Mouse (Mus musculus) heart, adult 2 months (tissue): ENCODE results near the gene 4931440F15Rik. TPM values are rescaled to one million over a fixed set of nuclear protein-coding genes. Genes with fewer than 3 reads are reported as not detected.

Experiments
- DNase-seq, 2 experiments: peaks; one replicate each; pipeline ENCODE4 v3.0.0; 2021
- H3K27ac ChIP-seq: fragments of 200-600 bp; 2 replicates; pipeline ENCODE4 v1.8.1; 2022
- H3K27me3 ChIP-seq: fragments of 200-500 bp; 2 replicates; pipeline ENCODE4 v1.6.1; 2012; ENCODE audit warnings: mild to moderate bottlenecking, low read length, inconsistent platforms, mixed read lengths; ENCODE audit not compliant: control insufficient read depth, insufficient read depth
- H3K36me3 ChIP-seq: fragments of 200-500 bp; 2 replicates; pipeline ENCODE4 v1.6.1; 2012; ENCODE audit warnings: low read length, inconsistent platforms; ENCODE audit not compliant: control insufficient read depth, insufficient read depth
- H3K4me1 ChIP-seq: fragments of 200-500 bp; 2 replicates; pipeline ENCODE4 v1.6.1; 2011; ENCODE audit warnings: low read length; ENCODE audit not compliant: control insufficient read depth, insufficient read depth
- H3K4me3 ChIP-seq: fragments of 200-600 bp; 2 replicates; pipeline ENCODE4 v1.8.1; 2022
- H3K79me2 ChIP-seq: fragments of 200-500 bp; replicated peaks from 2 replicates; pipeline ENCODE4 v1.6.1; 2012; ENCODE audit warnings: mild to moderate bottlenecking, inconsistent platforms, low read length, moderate library complexity, mixed read lengths; ENCODE audit not compliant: control insufficient read depth, insufficient read depth
- H3K9ac ChIP-seq: fragments of 200-500 bp; 2 replicates; pipeline ENCODE4 v1.6.1; 2012; ENCODE audit warnings: low read depth, mild to moderate bottlenecking, control low read depth, inconsistent platforms, low read length, mixed read lengths
- CTCF ChIP-seq: fragments of 200-600 bp; IDR thresholded peaks from 2 replicates; pipeline ENCODE4 v1.8.1; 2022; ENCODE audit warnings: antibody characterized with exemption, mild to moderate bottlenecking, moderate library complexity
- EP300 ChIP-seq: fragments of 200-500 bp; IDR thresholded peaks from 2 replicates; pipeline ENCODE4 v1.6.1; 2011; ENCODE audit warnings: low read depth, low read length, control low read depth; ENCODE audit not compliant: insufficient read depth
- POLR2A ChIP-seq: fragments of 200-500 bp; IDR thresholded peaks from 2 replicates; pipeline ENCODE4 v1.6.1; 2011; ENCODE audit warnings: mild to moderate bottlenecking, low read depth, low read length, control low read depth; ENCODE audit not compliant: insufficient read depth
- WGBS: fragments of 180-500 bp; shearing (Covaris S2); methylation state at CpG from one replicate; pipeline ENCODE4 v1.1.7; 2018; 5-methylcytosine and 5-hydroxymethylcytosine counted together
- intact Hi-C: fragments of 180-260 bp; cut with DNase I; formaldehyde crosslinking; loops from one replicate; pipeline ENCODE4 v1.15.1; 2025
- polyA plus RNA-seq: library from polyadenylated mRNA; depleted of rRNA; stranded (reverse); fragments of >200 nt; gene quantifications from 2 replicates; pipeline ENCODE4 v1.2.3, GENCODE M21; 2012; rRNA removed
- total RNA-seq, 2 experiments: library from RNA; stranded (reverse); gene quantifications; 2 replicates each; pipeline ENCODE4 v1.2.3; 2021

4931440F15Rik gene
- total and polyA plus RNA-seq, 3 experiments: 0.06 to 1.8 (median 1.6) TPM

GRCm38 (mm10) chr11:29786583-29787219, 38.8 kb downstream of the 4931440F15Rik start:
- TF ChIP-seq EP300 (no peak), POLR2A (no peak), CTCF (no peak)
- WGBS: 84% methylated on average over 6 of the region's 6 CpGs
- Histone ChIP-seq H3K4me1 (no peaks in the 10 kb centered on the region), H3K27me3 (no peaks in the 10 kb centered on the region), H3K4me3 (no peak overlapping the region), H3K9ac (no peak overlapping the region), H3K27ac (no peak overlapping the region), H3K36me3 (no peaks in the 10 kb centered on the region), H3K79me2 (no peaks in the 10 kb centered on the region)
- DNase-seq: peak in 1 of 2 experiments; percentile 44
- intact Hi-C loops: no loop called here

DNA sequence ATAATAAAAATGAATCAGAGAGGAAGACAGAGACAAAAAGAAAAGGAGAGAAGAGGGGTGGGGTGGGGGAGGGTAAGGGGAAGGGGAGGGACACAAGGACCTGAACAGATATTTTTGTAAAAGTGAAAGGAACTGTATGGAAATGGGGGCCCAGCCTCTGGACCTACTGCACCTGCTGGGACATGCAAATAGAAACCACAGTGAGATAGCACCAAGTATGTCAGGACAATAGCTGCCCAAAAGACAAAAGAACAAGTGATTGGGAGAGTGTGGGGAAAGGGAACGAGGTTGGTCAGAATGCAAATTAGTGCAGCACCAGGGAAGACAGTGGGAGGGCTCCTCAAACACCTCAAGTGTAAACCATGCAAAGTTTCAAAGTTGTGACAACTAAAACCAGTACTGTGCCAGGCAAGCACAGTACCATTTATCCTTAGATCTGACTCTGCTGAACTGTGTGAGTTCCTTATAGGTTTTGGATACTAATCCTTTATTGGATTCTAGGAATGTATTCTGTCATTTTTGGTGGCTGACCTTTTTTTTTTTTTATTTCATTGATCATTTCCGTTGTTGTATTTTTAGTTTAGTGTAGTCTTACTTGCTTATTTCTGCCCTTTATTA, 46.0 kb downstream of the 4931440F15Rik start:
- no peak for DNase-seq
- Histone ChIP-seq H3K27ac (no peak overlapping the region), H3K36me3 (no peaks in the 10 kb centered on the region), H3K4me3 (no peak overlapping the region), H3K79me2 (no peaks in the 10 kb centered on the region), H3K4me1 (no peaks in the 10 kb centered on the region; the same call in 1 of the 2 replicates), H3K9ac (no peak overlapping the region), H3K27me3 (no peaks in the 10 kb centered on the region)
- no peak for TF ChIP-seq EP300
- no peak for TF ChIP-seq POLR2A
- TF ChIP-seq CTCF: no peak
- intact Hi-C loops: loop anchor here (2.0 kb wide), 1 partner anchor 29 kb away; no protein-coding TSS in a partner anchor
- 77% methylated on average over 2 of the region's 2 CpGs for WGBS

DNA sequence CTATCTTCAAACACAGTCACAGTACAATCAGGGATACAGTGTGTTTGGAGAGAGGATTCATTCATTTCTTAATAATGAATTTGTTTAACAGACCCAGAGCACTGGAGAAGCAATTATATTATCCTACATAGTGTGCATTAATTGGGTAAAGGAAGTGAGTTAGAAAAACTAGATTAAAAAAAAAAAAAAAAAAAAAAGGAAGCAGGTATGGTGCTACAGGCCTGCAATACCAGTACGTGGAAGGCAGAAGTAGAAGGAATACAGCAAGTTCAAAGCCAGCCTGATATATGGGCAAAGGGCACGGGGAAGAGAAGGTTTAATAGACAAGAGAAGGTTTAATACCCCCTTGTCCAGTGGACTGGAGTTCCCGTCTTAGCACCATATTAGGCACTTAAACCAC, 46.5 kb downstream of the 4931440F15Rik start:
- TF ChIP-seq EP300 (no peak), CTCF (no peak), POLR2A (no peak)
- H3K4me1 ChIP-seq: no peaks in the 10 kb centered on the region; the same call in 1 of the 2 replicates
- intact Hi-C loops: loop anchor here (2.0 kb wide), 1 partner anchor 30 kb away; no protein-coding TSS in a partner anchor
- H3K27ac ChIP-seq: no peak overlapping the region
- H3K79me2 ChIP-seq: no peaks in the 10 kb centered on the region
- H3K36me3 ChIP-seq: no peaks in the 10 kb centered on the region
- H3K9ac ChIP-seq: no peak overlapping the region
- 89% methylated on average over 3 of the region's 3 CpGs for WGBS
- no peak overlapping the region for H3K4me3 ChIP-seq
- no peaks in the 10 kb centered on the region for H3K27me3 ChIP-seq
- no peak for DNase-seq

GRCm38 (mm10) chr11:29777964-29778363, 47.5 kb downstream of the 4931440F15Rik start:
- Histone ChIP-seq H3K27ac (peak overlapping the region; percentile 33; the same call in 1 of the 2 replicates), H3K79me2 (no peaks in the 10 kb centered on the region), H3K27me3 (no peaks in the 10 kb centered on the region), H3K4me1 (no peaks in the 10 kb centered on the region; the same call in 1 of the 2 replicates), H3K36me3 (no peaks in the 10 kb centered on the region), H3K4me3 (no peak overlapping the region), H3K9ac (no peak overlapping the region)
- TF ChIP-seq EP300 (0 out of 2 replicates have a peak, but pooled peaks have one; percentile 17), POLR2A (no peak), CTCF (no peak)
- intact Hi-C loops: loop anchor here (2.0 kb wide), 1 partner anchor 31 kb away; no protein-coding TSS in a partner anchor
- DNase-seq: peak; percentile 60 to 85

- Histone ChIP-seq H3K27me3 (no peaks in the 10 kb centered on the region), H3K36me3 (peaks cover 3% of the 10 kb centered on the region; the same call in 1 of the 2 replicates), H3K79me2 (no peaks in the 10 kb centered on the region), H3K4me1 (peaks cover 1% of the 10 kb centered on the region; the same call in 1 of the 2 replicates), H3K9ac (no peak overlapping the region), H3K4me3 (no peak overlapping the region), H3K27ac (no peak overlapping the region)
- TF ChIP-seq CTCF (no peak), EP300 (no peak), POLR2A (no peak)
- no peak for DNase-seq
- intact Hi-C loops: no loop called here
- WGBS: 74% methylated on average over 2 of the region's 2 CpGs
Measured at GRCm38 (mm10) chr11:29774760-29775159, 50.7 kb downstream of the 4931440F15Rik start.

GRCm38 (mm10) chr11:29774296-29774695, 51.2 kb downstream of the 4931440F15Rik start:
- DNase-seq: no peak
- Histone ChIP-seq H3K4me1 (peaks cover 1% of the 10 kb centered on the region; the same call in 1 of the 2 replicates), H3K4me3 (no peak overlapping the region), H3K79me2 (no peaks in the 10 kb centered on the region), H3K36me3 (peaks cover 3% of the 10 kb centered on the region; the same call in 1 of the 2 replicates), H3K27me3 (no peaks in the 10 kb centered on the region), H3K27ac (no peak overlapping the region), H3K9ac (no peak overlapping the region)
- intact Hi-C loops: no loop called here
- 70% methylated on average over 2 of the region's 2 CpGs for WGBS
- no peak for TF ChIP-seq CTCF
- no peak for TF ChIP-seq POLR2A
- no peak for TF ChIP-seq EP300

Other genes with a start within 250 kb of the 4931440F15Rik start
- gene Rtn4, start 132.7 kb downstream of the 4931440F15Rik start, total RNA-seq: 10 to 100 TPM; 82.5 to 85.3 TPM
- gene Rtn4, start 132.7 kb downstream of the 4931440F15Rik start, polyA plus RNA-seq: 31.1 and 51.5 TPM in 2 replicates
- 1 to 10 TPM; 2.0 to 2.2 TPM for gene Eml6, start 200.4 kb upstream of the 4931440F15Rik start, total RNA-seq
- gene Eml6, start 200.4 kb upstream of the 4931440F15Rik start, polyA plus RNA-seq: 2.1 and 3.8 TPM in 2 replicates